Mouse (Mus musculus) midbrain, embryonic 10.5 days (tissue): ENCODE measurements around the gene Gm128. TPM values are rescaled to one million over a fixed set of nuclear protein-coding genes. Genes with fewer than 3 reads are reported as not detected.

Experiments
- DNase-seq: peaks from one replicate; pipeline ENCODE4 v3.0.0-alpha.2; 2017; ENCODE audit warnings: low spot score
- H3K27ac ChIP-seq: fragments of 300-500 bp; sonication (generic); replicated peaks from 2 replicates; pipeline ENCODE4 v1.5.1; 2016; ENCODE audit warnings: mild to moderate bottlenecking
- H3K27me3 ChIP-seq: fragments of 300-500 bp; sonication (generic); 2 replicates; pipeline ENCODE4 v1.6.1; 2016; ENCODE audit warnings: low read depth, mild to moderate bottlenecking; ENCODE audit not compliant: poor library complexity, severe bottlenecking
- H3K36me3 ChIP-seq: fragments of 300-500 bp; sonication (generic); 2 replicates; pipeline ENCODE4 v1.6.1; 2016; ENCODE audit warnings: mild to moderate bottlenecking, moderate library complexity
- H3K4me1 ChIP-seq: fragments of 300-500 bp; sonication (generic); 2 replicates; pipeline ENCODE4 v1.6.1; 2016
- H3K4me3 ChIP-seq: fragments of 300-500 bp; sonication (generic); 2 replicates; pipeline ENCODE4 v1.5.1; 2016; ENCODE audit warnings: mild to moderate bottlenecking, moderate library complexity
- H3K9me3 ChIP-seq: fragments of 300-500 bp; sonication (generic); replicated peaks from 2 replicates; pipeline ENCODE4 v1.6.1; 2016; ENCODE audit warnings: mild to moderate bottlenecking
- WGBS: fragments of 180-500 bp; shearing (Covaris S2); methylation state at CpG from one replicate; pipeline ENCODE4 v1.1.7; 2016; 5-methylcytosine and 5-hydroxymethylcytosine counted together
- polyA plus RNA-seq: library from polyadenylated mRNA; unstranded; fragments of >200 nt; fragmentation: Nextera tagmentation; extraction: Ambion mirVana; gene quantifications from 2 replicates; pipeline ENCODE4 v1.2.1, GENCODE M21; 2016

The Gm128 gene
- polyA plus RNA-seq, 1 experiment from 2014 or later: 0.25 TPM

DNA sequence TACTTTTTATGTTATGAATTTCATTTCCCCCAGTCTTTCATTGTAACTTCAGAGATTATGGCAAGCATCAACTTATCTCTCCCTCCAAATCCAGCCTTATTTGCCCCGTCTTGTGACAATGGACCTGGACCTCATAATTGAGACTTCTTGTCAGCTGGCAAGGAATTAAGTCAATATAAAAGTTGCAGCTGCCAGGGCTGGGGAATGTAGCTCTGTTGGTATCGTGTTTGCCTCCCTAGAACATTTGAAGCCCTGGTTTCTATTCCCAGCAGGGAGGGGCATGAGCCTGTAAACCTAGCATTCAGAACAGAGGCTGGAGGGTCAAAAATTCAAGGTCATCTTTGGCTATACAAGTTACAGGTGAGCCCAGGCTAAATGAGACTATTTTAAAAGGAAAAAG lies 45.6 kb downstream of the Gm128 start:
- H3K36me3 ChIP-seq: peaks cover 94% of the 10 kb centered on the region

GRCm38 (mm10) chr3:95194721-95195135 lies 46.7 kb downstream of the Gm128 start:
- Histone ChIP-seq H3K9me3 (no peaks in the 10 kb centered on the region), H3K27ac (no peak overlapping the region), H3K4me1 (no peaks in the 10 kb centered on the region), H3K36me3 (peaks cover 95% of the 10 kb centered on the region), H3K4me3 (no peak overlapping the region), H3K27me3 (no peaks in the 10 kb centered on the region)
- DNase-seq: no peak
- WGBS: 90% methylated on average over 6 of the region's 6 CpGs

More for the DNA sequence above, 45.6 kb downstream of the Gm128 start:
- Histone ChIP-seq H3K9me3 (no peaks in the 10 kb centered on the region), H3K27ac (no peak overlapping the region), H3K27me3 (no peaks in the 10 kb centered on the region), H3K4me1 (no peaks in the 10 kb centered on the region), H3K4me3 (no peak overlapping the region)
- WGBS: 92% methylated on average over 2 of the region's 2 CpGs
- DNase-seq: no peak

Other genes starting within 250 kb of the Gm128 start
- gene Zfp687, start 226.2 kb downstream of the Gm128 start, polyA plus RNA-seq: 40.0 and 42.2 TPM in 2 replicates
- 341 and 345 TPM in 2 replicates for gene Psmd4, start 199.0 kb downstream of the Gm128 start, polyA plus RNA-seq
- 18.0 and 18.7 TPM in 2 replicates for gene Pip5k1a, start 134.7 kb downstream of the Gm128 start, polyA plus RNA-seq
- gene Vps72, start 130.6 kb downstream of the Gm128 start, polyA plus RNA-seq: 278 and 290 TPM in 2 replicates
- 0.27 and 0.88 TPM in 2 replicates for gene Tmod4, start 117.1 kb downstream of the Gm128 start, polyA plus RNA-seq
- gene Scnm1, start 107.6 kb downstream of the Gm128 start, polyA plus RNA-seq: 79.5 and 88.6 TPM in 2 replicates
- 13.5 and 17.0 TPM in 2 replicates for gene Lysmd1, start 107.5 kb downstream of the Gm128 start, polyA plus RNA-seq
- 1.8 and 3.0 TPM in 2 replicates for gene Tnfaip8l2, start 99.2 kb downstream of the Gm128 start, polyA plus RNA-seq
- 7.6 and 10.8 TPM in 2 replicates for gene Sema6c, start 81.1 kb downstream of the Gm128 start, polyA plus RNA-seq
- gene Gabpb2, start 23.7 kb downstream of the Gm128 start, polyA plus RNA-seq: 10.6 and 11.3 TPM in 2 replicates
- gene Cdc42se1, start 12.9 kb downstream of the Gm128 start, polyA plus RNA-seq: 92.5 and 92.7 TPM in 2 replicates
- 41.1 and 72.9 TPM in 2 replicates for gene Mllt11, start 9.4 kb downstream of the Gm128 start, polyA plus RNA-seq
- gene Bnipl, start 9.6 kb upstream of the Gm128 start, polyA plus RNA-seq: 0.09 and 0.32 TPM in 2 replicates
- gene Mindy1, start 39.7 kb upstream of the Gm128 start, polyA plus RNA-seq: 29.2 and 37.6 TPM in 2 replicates
- gene Prune1, start 40.5 kb upstream of the Gm128 start, polyA plus RNA-seq: 25.2 and 27.9 TPM in 2 replicates
- 1.5 and 1.9 TPM in 2 replicates for gene Anxa9, start 65.6 kb upstream of the Gm128 start, polyA plus RNA-seq
- 116 and 120 TPM in 2 replicates for gene Cers2, start 73.2 kb upstream of the Gm128 start, polyA plus RNA-seq
- 52.3 and 61.9 TPM in 2 replicates for gene Setdb1, start 115.6 kb upstream of the Gm128 start, polyA plus RNA-seq
- gene 4930558C23Rik, start 161.2 kb upstream of the Gm128 start, polyA plus RNA-seq: not detected in 2 replicates
- 30.0 and 34.1 TPM in 2 replicates for gene Arnt, start 192.8 kb upstream of the Gm128 start, polyA plus RNA-seq